Mouse (Mus musculus) forebrain, embryonic 12.5 days (tissue): ENCODE data around the gene Ldlrad2. TPM values are rescaled to one million over a fixed set of nuclear protein-coding genes. Genes with fewer than 3 reads are reported as not detected.
"Not testable (repeated sequence)": the region's sequence is repeated elsewhere in the genome, so short reads cannot be mapped to it uniquely, and the experiment has no call there.

Experiments
- ATAC-seq: fragments of 200-750 bp; cut with Nextera tagmentation; 2 replicates; pipeline ENCODE4 v1.8.0; 2017; ENCODE audit warnings: moderate TSS enrichment; ENCODE audit not compliant: low FRiP score
- H3K27ac ChIP-seq: fragments of 300-500 bp; sonication (generic); 2 replicates; pipeline ENCODE4 v1.5.1; 2016; ENCODE audit warnings: mild to moderate bottlenecking
- H3K27me3 ChIP-seq: fragments of 300-500 bp; sonication (generic); 2 replicates; pipeline ENCODE4 v1.6.1; 2016; ENCODE audit warnings: mild to moderate bottlenecking
- H3K36me3 ChIP-seq: fragments of 300-500 bp; sonication (generic); replicated peaks from 2 replicates; pipeline ENCODE4 v1.6.1; 2016; ENCODE audit warnings: mild to moderate bottlenecking
- H3K4me1 ChIP-seq: fragments of 300-500 bp; sonication (generic); 2 replicates; pipeline ENCODE4 v1.6.1; 2016
- H3K4me2 ChIP-seq: fragments of 300-500 bp; sonication (generic); 2 replicates; pipeline ENCODE4 v1.6.1; 2016; ENCODE audit warnings: mild to moderate bottlenecking, moderate library complexity
- H3K4me3 ChIP-seq: fragments of 300-500 bp; sonication (generic); replicated peaks from 2 replicates; pipeline ENCODE4 v1.5.1; 2016; ENCODE audit warnings: mild to moderate bottlenecking
- H3K9ac ChIP-seq: fragments of 300-500 bp; sonication (generic); 2 replicates; pipeline ENCODE4 v1.6.1; 2016; ENCODE audit warnings: mild to moderate bottlenecking
- H3K9me3 ChIP-seq: fragments of 300-500 bp; sonication (generic); 2 replicates; pipeline ENCODE4 v1.6.1; 2016
- WGBS: fragments of 180-500 bp; shearing (Covaris S2); methylation state at CpG from one replicate; pipeline ENCODE4 v1.1.7; 2016; 5-methylcytosine and 5-hydroxymethylcytosine counted together
- polyA plus RNA-seq: library from polyadenylated mRNA; unstranded; fragments of >200 nt; fragmentation: Nextera tagmentation; extraction: Ambion mirVana; gene quantifications from 2 replicates; pipeline ENCODE4 v1.2.1, GENCODE M21; 2016

Ldlrad2 gene
- polyA plus RNA-seq, 1 experiment from 2014 or later: not detected

GRCm38 (mm10) chr4:137590961-137591360 is 16.6 kb upstream of the Ldlrad2 start:
- 90% methylated on average over 4 of the region's 4 CpGs for WGBS

GRCm38 (mm10) chr4:137589586-137589985 is 15.2 kb upstream of the Ldlrad2 start:
- Histone ChIP-seq H3K27me3 (peaks cover 14% of the 10 kb centered on the region; the same call in 1 of the 2 replicates), H3K4me3 (no peak overlapping the region), H3K4me1 (no peaks in the 10 kb centered on the region), H3K4me2 (no peak overlapping the region), H3K9ac (no peak overlapping the region), H3K36me3 (no peaks in the 10 kb centered on the region), H3K27ac (no peak overlapping the region), H3K9me3 (no peaks in the 10 kb centered on the region)
- WGBS: 82% methylated on average over 3 of the region's 3 CpGs
- no peak for ATAC-seq

More at GRCm38 (mm10) chr4:137590961-137591360, 16.6 kb upstream of the Ldlrad2 start:
- H3K4me3 ChIP-seq: no peak overlapping the region
- peaks cover 13% of the 10 kb centered on the region for H3K4me1 ChIP-seq
- H3K27ac ChIP-seq: no peak overlapping the region
- no peak overlapping the region for H3K4me2 ChIP-seq
- no peaks in the 10 kb centered on the region for H3K9me3 ChIP-seq
- ATAC-seq: no peak
- H3K36me3 ChIP-seq: no peaks in the 10 kb centered on the region
- no peak overlapping the region for H3K9ac ChIP-seq
- peaks cover 14% of the 10 kb centered on the region; the same call in 1 of the 2 replicates for H3K27me3 ChIP-seq

- H3K27me3 ChIP-seq: peaks cover 14% of the 10 kb centered on the region; the same call in 1 of the 2 replicates
- H3K4me2 ChIP-seq, H3K9me3 ChIP-seq, H3K9ac ChIP-seq, H3K36me3 ChIP-seq, ATAC-seq, H3K4me1 ChIP-seq, H3K27ac ChIP-seq, H3K4me3 ChIP-seq: not testable (repeated sequence)
- 96% methylated on average over 2 of the region's 3 CpGs for WGBS
Measured at GRCm38 (mm10) chr4:137589095-137589494, 14.7 kb upstream of the Ldlrad2 start.

- Histone ChIP-seq H3K4me2 (no peak overlapping the region), H3K36me3 (no peaks in the 10 kb centered on the region), H3K4me3 (no peak overlapping the region), H3K9me3 (no peaks in the 10 kb centered on the region), H3K4me1 (peaks cover 12% of the 10 kb centered on the region), H3K9ac (no peak overlapping the region), H3K27me3 (peaks cover 33% of the 10 kb centered on the region), H3K27ac (no peak overlapping the region)
- WGBS: 35% methylated on average over 3 of the region's 3 CpGs
- ATAC-seq: no peak
Measured at GRCm38 (mm10) chr4:137581815-137582214, 7.4 kb upstream of the Ldlrad2 start.

- Histone ChIP-seq H3K9ac (no peak overlapping the region), H3K27ac (no peak overlapping the region), H3K27me3 (peaks cover 30% of the 10 kb centered on the region), H3K4me1 (peaks cover 12% of the 10 kb centered on the region), H3K4me3 (no peak overlapping the region), H3K4me2 (no peak overlapping the region), H3K9me3 (no peaks in the 10 kb centered on the region), H3K36me3 (no peaks in the 10 kb centered on the region)
- WGBS: 73% methylated on average over 2 of the region's 2 CpGs
- no peak for ATAC-seq
Measured at GRCm38 (mm10) chr4:137580299-137580698, 5.9 kb upstream of the Ldlrad2 start.

- Histone ChIP-seq H3K4me2 (no peak overlapping the region), H3K36me3 (no peaks in the 10 kb centered on the region), H3K27ac (no peak overlapping the region), H3K4me3 (no peak overlapping the region), H3K4me1 (peaks cover 12% of the 10 kb centered on the region), H3K9ac (no peak overlapping the region), H3K9me3 (no peaks in the 10 kb centered on the region), H3K27me3 (peaks cover 30% of the 10 kb centered on the region)
- 53% methylated on average over 4 of the region's 4 CpGs for WGBS
- no peak for ATAC-seq
Measured at GRCm38 (mm10) chr4:137579789-137580188, 5.4 kb upstream of the Ldlrad2 start.

- Histone ChIP-seq H3K4me1 (peaks cover 12% of the 10 kb centered on the region), H3K27me3 (peaks cover 30% of the 10 kb centered on the region), H3K27ac (no peak overlapping the region), H3K4me3 (peak overlapping the region; percentile 39), H3K9ac (peak overlapping the region; percentile 42; the same call in 1 of the 2 replicates), H3K36me3 (no peaks in the 10 kb centered on the region), H3K4me2 (peak overlapping the region; percentile 66), H3K9me3 (no peaks in the 10 kb centered on the region)
- no peak for ATAC-seq
- 2% methylated on average over 39 of the region's 39 CpGs for WGBS
Measured at GRCm38 (mm10) chr4:137578181-137578845, 3.9 kb upstream of the Ldlrad2 start.

GRCm38 (mm10) chr4:137577486-137577885 is 3.1 kb upstream of the Ldlrad2 start:
- Histone ChIP-seq H3K4me3 (no peak overlapping the region), H3K4me1 (peaks cover 12% of the 10 kb centered on the region), H3K27ac (no peak overlapping the region), H3K9ac (no peak overlapping the region), H3K4me2 (no peak overlapping the region), H3K9me3 (no peaks in the 10 kb centered on the region), H3K27me3 (peaks cover 30% of the 10 kb centered on the region), H3K36me3 (no peaks in the 10 kb centered on the region)
- no peak for ATAC-seq
- WGBS: 96% methylated on average over 12 of the region's 12 CpGs

- WGBS: 81% methylated on average over 9 of the region's 9 CpGs
- Histone ChIP-seq H3K4me2 (no peak overlapping the region), H3K27ac (no peak overlapping the region), H3K36me3 (peaks cover 24% of the 10 kb centered on the region), H3K9ac (no peak overlapping the region), H3K27me3 (no peaks in the 10 kb centered on the region), H3K4me3 (no peak overlapping the region), H3K9me3 (no peaks in the 10 kb centered on the region), H3K4me1 (no peaks in the 10 kb centered on the region)
- no peak for ATAC-seq
Measured at GRCm38 (mm10) chr4:137569873-137570272, 4.5 kb downstream of the Ldlrad2 start.

- H3K9ac ChIP-seq: no peak overlapping the region
- WGBS: 90% methylated on average over 16 of the region's 16 CpGs
- peaks cover 43% of the 10 kb centered on the region for H3K36me3 ChIP-seq
- ATAC-seq: no peak
- no peak overlapping the region for H3K4me2 ChIP-seq
- H3K4me3 ChIP-seq: no peak overlapping the region
- no peaks in the 10 kb centered on the region for H3K4me1 ChIP-seq
- H3K9me3 ChIP-seq: no peaks in the 10 kb centered on the region
- H3K27me3 ChIP-seq: no peaks in the 10 kb centered on the region
- no peak overlapping the region for H3K27ac ChIP-seq
Measured at GRCm38 (mm10) chr4:137556673-137557210, 17.6 kb downstream of the Ldlrad2 start.

GRCm38 (mm10) chr4:137553466-137553865 is 20.9 kb downstream of the Ldlrad2 start:
- H3K4me3 ChIP-seq: no peak overlapping the region
- H3K27ac ChIP-seq: no peak overlapping the region
- no peak overlapping the region for H3K9ac ChIP-seq
- no peaks in the 10 kb centered on the region for H3K27me3 ChIP-seq
- no peaks in the 10 kb centered on the region for H3K9me3 ChIP-seq
- peaks cover 46% of the 10 kb centered on the region for H3K36me3 ChIP-seq
- WGBS: 94% methylated on average over 17 of the region's 17 CpGs
- H3K4me1 ChIP-seq: no peaks in the 10 kb centered on the region
- no peak for ATAC-seq
- no peak overlapping the region for H3K4me2 ChIP-seq

- Histone ChIP-seq H3K4me2 (no peak overlapping the region), H3K27ac (no peak overlapping the region), H3K4me3 (no peak overlapping the region), H3K9ac (no peak overlapping the region), H3K9me3 (no peaks in the 10 kb centered on the region), H3K4me1 (no peaks in the 10 kb centered on the region), H3K27me3 (no peaks in the 10 kb centered on the region), H3K36me3 (peaks cover 43% of the 10 kb centered on the region)
- WGBS: 60% methylated on average over 5 of the region's 5 CpGs
- no peak for ATAC-seq
Measured at GRCm38 (mm10) chr4:137546003-137546525, 28.3 kb downstream of the Ldlrad2 start.

- no peak for ATAC-seq
- Histone ChIP-seq H3K4me2 (no peak overlapping the region), H3K27ac (no peak overlapping the region), H3K9me3 (no peaks in the 10 kb centered on the region), H3K27me3 (no peaks in the 10 kb centered on the region), H3K4me3 (no peak overlapping the region), H3K4me1 (no peaks in the 10 kb centered on the region), H3K36me3 (peaks cover 38% of the 10 kb centered on the region), H3K9ac (no peak overlapping the region)
- 92% methylated on average over 9 of the region's 9 CpGs for WGBS
Measured at GRCm38 (mm10) chr4:137545568-137545967, 28.8 kb downstream of the Ldlrad2 start.
